Mouse (Mus musculus): ENCODE results near the gene Hcfc2. TPM values are rescaled to one million over a fixed set of nuclear protein-coding genes. Genes with fewer than 3 reads are reported as not detected.

Gene Hcfc2
- 10 to 100 TPM; 49.4 to 58.5 TPM for total RNA-seq (2021)
- long read RNA-seq, experiment 1, partial matches to known transcripts, result 19 of 20 reads
- long read RNA-seq, experiment 1, other reads (novel, unspliced or antisense), result 1 of 20 reads
- long read RNA-seq, experiment 2, partial matches to known transcripts, result 12 of 16 reads
- long read RNA-seq, experiment 2, other reads (novel, unspliced or antisense), result 4 of 16 reads

DNA sequence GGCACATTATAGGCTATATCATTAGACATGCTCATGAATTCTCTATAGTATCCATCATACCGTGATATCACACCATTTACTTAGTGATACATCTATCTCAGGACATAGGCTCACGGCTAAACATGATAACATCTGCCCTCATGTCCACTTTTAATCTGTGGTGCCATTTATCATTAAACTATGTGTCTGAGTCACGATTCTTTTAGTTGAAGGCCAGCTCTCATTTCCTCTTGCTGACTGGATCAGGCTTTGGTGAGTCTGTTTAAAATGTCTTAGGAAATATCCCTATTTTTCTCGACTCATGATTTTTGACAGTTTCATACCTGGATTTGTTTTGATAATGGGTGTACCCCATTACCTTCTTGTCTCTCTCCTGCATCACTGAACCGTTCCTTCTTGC, at the start of gene Hcfc2:
TSS of gene Hcfc2 (plus strand) at position 205 of the 400 bp plus-strand sequence.
- DNase-seq (ENCODE audit: low spot score in 2 of 2), result no peak

DNA sequence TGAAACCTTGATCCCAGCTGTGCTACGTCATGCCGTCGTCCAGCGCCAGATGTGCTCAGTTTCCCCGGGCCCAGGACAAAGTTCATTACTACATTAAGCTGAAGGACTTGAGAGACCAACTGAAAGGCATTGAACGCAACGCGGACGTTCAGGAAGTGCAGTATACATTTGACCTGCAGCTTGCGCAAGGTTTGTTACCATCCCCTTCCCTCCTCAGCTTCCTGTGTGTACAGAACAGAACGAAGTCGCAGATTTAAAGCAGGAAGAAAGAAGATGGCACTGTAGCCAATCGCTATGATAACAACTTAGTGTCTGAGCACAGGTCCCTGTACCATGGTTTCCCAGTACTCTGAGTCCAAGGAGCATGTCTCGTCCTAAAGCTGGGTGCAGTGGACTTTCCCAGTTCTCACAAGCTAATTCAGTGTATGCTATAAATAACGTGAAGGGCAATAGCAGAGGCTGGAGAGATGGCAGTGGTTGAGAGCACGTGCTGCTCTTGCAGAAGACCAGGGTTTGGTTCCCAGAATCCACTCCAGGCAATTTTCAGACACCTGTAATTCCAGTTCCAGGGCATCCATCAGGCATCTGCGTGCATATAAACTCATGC, 48.7 kb upstream of the Hcfc2 start:
- no peak for DNase-seq (ENCODE audit: low spot score in 2 of 2)

DNA sequence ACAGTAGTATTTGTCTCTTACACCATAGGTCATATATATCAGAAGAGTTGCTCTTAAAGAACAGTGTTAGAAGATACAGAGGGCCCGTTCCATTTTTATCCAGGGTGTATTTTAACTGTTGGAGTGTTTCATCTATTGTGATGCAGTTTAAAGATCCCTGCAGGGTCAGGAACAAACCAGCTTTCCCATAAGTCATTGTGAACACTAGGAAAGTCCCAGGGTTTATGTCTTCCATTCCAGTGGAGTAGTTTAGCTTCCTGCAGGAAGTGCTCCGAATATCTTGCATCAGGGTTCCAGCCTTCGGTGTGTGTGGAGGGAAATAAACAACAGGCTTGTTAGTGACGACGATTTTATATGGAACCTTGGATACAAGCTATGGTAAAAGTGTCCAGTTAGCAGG, 44.7 kb upstream of the Hcfc2 start:
- no peak for DNase-seq (ENCODE audit: low spot score in 2 of 2)

DNA sequence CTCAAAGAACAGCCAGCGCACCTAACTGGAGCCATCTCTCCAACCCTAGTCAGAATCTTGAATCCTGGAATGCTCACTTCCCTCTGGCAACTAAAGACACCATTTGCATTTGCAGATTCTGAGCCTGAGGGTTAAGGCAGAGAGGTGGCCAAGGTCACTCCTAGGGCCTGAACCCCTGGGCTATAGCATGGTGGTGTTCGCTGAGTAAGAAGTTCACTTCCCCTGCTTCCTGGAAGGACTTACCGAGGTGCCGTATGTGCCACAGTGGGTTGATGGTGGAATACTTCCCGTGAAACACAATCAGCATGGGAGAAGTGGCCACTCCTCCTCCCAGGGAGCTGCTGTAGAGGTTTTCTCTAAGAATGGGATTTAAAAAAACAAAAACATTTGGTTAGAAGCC, 43.3 kb upstream of the Hcfc2 start:
- DNase-seq (ENCODE audit: low spot score in 2 of 2), result no peak

DNA sequence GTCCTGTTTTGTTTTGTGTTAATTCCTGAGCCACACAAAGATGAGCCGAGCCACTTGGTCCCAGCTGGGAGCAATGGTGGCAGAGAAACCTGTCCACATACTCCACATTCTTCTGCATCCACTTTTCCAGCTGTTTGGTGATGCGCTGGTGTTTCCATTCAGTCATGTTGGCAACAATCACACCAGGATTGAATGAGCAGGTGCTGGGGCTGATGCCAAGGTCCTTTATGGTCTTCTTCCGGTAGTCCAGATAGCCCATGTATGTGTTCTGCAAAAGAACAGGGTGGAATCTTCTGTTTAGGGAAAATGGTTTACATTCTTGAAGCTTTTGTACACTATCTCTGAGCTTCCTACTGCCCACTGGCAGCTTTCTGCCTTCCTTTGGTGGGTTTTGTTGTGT, 41.4 kb upstream of the Hcfc2 start:
- no peak for DNase-seq (ENCODE audit: low spot score in 2 of 2)

DNA sequence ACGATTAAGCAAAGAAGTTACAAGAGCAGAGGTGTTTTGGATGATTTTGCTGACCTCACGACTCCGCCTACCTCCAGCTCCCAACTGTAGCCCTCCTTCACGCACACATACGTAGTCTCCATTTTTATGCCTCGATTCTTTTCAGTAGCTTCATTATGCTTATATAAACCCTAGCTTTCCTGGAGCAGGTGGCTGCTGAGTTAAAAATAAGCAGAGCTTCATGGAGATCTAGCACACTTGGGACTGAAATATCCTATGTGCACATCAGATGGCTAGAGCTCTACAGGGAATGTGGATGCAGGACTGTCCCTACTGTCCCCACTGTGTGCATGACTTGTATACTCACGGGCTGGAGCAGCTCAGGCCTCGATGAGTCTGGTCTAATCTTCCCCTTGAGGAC, 34.1 kb upstream of the Hcfc2 start:
- peak; percentile 52 to 72 for DNase-seq (ENCODE audit: low spot score in 2 of 2)

DNA sequence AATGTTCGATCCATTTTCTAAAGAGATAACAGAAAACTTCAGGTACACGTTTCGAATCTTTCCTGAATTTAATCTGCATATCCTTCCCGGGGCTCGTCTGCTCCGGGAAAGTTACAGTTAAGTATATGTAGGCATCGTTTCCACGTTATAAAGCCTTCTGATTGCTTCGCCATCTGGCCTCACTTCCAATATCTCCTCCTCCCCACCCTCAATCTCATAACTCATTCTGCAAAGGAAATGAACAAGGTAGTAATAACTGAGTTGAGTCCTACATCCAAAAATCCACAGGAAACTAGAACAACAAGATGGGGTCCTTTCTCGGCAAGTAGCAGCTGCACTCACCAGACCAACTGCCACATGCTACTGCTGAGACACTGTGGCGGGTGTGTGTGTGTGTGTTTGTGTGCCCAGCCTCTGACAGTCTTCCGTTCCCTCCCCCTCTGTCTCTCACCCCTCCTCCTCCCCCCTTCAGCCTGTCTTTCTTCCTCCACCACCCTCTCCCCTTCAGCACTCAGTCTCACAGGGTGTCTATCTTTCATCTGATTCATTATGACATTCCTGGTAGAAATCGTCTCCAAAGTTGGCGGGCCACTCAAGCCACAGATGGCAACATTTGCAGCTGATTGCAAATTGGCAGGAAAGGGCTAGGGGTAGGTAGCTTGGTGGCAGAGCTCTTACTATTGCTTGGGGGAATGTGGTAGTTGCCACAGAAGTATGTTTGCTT, 33.5 kb upstream of the Hcfc2 start:
- peak; percentile 37 to 50 for DNase-seq (ENCODE audit: low spot score in 2 of 2)

DNA sequence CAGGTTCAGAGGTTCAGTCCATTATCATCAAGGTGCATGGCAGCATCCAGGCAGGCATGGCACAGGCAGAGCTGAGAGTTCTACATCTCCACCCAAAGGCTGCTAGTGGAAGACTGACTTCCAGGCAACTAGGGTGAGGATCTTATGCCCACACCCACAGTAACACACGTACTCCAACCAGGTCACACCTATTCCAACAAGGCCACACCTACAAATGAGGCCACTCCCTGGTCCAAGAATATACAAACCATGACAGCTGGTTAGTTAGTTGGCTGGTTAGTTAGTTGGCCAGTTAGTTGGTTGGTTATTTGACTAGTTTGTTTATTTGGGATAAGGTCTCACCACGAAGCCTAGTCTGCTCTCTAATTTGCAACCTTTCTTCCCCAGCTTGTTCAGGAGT, 32.7 kb upstream of the Hcfc2 start:
- DNase-seq (ENCODE audit: low spot score in 2 of 2), result no peak

DNA sequence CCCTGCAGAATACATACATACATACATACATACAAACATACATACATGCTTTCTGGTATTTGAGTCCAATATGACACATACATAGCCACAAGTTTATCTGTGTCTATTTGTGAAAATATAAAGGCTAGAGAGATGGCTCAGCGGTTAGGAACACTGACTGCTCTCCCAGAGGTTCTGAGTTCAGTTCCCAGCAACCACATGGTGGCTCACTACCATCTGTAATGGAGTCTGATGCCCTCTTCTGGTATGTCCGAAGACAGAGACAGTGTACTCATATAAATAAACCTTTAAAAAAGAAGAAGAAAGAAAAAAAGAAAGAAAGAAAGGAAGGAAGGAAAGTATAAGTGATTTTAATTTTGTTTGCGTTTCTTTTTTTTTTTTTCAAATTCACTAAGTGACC, 30.0 kb upstream of the Hcfc2 start:
- DNase-seq (ENCODE audit: low spot score in 2 of 2), result no peak

DNA sequence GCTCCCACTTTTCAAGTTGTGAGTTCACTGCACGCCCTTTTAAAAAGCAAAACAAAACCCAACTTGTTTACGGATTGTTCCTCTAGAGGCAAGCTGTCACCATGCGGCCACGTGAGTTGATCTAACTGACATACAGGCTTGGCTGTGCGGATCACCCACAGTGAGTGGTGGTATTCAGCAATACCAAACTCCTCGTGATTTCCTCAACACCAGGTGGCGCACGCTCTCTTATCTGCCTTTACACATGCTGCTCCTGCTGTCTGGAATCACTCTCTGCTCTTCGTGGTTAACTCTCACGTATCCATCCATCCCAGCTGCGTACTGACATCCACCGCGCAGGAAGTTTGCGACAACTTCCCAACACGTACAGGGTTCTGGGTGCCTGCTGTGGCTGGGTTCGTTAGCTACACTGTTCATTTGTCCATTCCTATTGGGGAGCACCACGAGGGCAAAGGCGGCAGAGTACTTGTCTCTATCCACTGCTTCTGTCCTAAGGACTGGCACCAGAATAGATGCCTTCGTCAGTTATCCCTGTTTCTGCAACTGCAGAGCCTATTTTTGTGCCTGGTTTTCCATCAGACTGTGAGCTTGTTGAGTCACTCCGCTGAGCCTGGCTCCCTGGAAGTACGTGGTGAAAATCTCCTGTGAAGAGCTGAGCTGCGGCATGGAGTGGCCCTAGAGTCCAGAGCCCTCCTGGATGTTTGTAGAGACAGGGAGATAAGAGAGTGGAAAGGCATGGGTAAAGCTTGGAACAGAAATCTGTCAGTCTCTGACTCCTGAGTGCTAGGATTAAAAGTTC, 29.3 kb upstream of the Hcfc2 start:
- DNase-seq (ENCODE audit: low spot score in 2 of 2), result peak; percentile 91 to 92

DNA sequence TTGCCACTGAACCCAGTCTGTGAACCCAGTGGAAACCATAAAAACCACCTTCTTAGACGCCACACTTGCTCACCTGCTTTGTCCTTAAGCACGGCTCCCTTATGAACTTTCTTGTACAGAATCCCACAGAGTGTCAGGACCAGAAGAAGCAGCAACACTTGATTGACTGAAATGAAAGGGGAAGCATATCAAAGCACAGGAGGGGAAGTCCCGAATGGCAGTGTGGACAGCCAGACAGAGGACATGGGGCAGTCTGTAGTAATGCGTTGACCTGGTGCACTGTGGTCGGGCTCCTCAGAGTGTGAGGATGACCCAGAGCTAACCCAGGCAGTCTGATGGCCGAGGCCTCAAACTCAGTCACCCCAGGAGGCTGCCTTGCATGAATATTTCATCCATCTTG, 25.8 kb upstream of the Hcfc2 start:
- no peak for DNase-seq (ENCODE audit: low spot score in 2 of 2)

DNA sequence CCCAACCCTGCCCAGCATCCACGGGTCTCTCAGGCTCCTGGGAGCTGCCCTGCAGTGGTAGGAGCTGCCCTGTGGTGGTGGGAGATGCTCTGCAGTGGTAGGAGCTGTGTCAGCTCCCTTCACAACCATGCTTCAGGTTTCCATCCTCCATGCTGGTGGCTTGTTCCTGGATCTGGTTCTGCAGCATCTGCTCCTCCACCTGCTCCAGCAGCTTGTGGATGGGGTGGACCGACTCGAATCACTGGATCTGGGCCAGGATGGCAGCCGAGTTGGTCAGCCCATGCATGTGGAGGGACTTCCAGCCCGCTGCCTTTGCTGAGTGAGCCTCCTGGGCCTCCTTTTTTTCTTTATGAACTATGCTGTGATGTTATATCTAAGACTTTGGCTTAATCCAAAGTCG, 19.0 kb upstream of the Hcfc2 start:
- DNase-seq (ENCODE audit: low spot score in 2 of 2), result peak; percentile 66

DNA sequence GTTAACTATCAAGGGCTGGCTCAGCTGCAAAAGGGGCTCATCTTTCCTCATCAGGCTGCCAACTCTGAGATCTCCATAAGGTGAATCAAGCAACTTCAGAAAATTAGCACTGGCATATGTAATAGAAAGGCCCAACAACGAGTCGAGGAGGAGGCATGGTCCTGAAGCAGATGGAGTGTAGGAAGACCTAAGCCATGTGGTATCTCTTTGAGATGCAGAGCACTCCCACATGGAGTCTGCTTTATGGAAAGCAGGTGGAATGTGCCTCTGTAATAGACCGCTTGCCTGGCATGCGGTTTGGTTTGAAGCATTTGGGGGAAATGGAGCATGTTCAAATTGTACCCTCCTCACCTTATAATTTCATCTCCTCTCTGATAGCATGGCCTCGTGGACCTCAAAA, 15.2 kb upstream of the Hcfc2 start:
- DNase-seq (ENCODE audit: low spot score in 2 of 2), result peak; percentile 68 to 77

DNA sequence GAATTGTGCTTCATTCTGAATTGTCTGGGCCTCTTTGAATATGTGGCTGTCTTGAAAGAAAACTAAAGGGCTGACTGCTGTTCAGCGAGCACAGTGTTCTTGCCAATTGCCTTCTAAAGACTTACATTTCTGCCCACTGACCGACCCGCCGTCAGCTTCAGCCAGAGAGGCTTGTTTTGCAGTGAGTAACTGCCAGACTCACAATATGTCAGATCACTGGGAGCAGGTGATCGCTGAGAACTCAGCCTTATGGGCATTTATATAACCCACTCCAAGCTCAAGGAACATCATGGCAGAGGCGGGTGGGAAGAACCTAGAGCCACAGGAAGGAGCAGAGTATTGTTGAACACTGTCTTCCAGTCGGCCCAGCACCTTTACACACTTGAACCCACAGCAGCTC, 14.3 kb upstream of the Hcfc2 start:
- peak; percentile 54 to 73 for DNase-seq (ENCODE audit: low spot score in 2 of 2)

DNA sequence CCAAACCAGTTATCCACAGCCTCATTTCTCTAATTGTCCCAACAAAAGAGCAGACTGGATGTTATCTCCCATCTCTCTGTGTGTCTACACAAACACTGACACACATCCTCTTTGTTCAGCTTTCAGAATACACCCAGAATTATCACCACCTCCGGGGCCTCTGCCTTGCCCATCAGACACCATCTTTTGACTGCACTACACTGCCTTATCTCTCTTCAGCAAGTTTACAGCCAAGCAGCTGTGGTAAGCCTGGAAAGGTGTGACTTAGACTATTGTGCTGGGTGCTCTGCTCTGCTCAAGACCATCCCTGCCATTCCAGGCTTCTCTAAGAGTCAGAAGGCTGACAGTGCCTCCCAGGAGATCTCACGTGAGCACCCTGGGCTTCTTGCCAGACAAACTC, 10.5 kb upstream of the Hcfc2 start:
- no peak for DNase-seq (ENCODE audit: low spot score in 2 of 2)

DNA sequence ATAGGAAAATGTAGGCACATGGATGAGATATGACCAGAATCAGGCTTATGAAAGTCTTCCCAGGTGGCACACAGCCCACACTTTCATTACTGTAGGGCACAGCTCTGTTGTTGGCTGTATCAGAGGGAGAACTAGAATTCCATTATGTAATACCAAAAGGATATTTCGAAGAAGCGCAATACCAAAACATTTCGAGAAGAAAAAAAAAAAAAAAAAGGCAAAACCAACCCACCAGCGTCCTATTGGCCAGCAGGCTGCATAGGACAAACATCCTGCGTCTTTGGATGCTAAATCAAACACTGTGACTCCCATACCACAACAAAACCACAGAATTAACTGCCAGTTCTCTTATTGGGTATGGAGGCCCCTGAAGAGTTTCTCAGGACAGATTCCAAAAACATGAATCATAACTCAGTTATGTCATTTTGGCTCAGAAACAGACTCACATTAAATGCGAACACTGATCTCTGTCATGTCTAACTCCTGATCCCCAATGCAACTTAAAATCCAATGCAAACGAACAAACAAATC, 6.2 kb upstream of the Hcfc2 start:
- DNase-seq (ENCODE audit: low spot score in 2 of 2), result peak; percentile 24 to 49

DNA sequence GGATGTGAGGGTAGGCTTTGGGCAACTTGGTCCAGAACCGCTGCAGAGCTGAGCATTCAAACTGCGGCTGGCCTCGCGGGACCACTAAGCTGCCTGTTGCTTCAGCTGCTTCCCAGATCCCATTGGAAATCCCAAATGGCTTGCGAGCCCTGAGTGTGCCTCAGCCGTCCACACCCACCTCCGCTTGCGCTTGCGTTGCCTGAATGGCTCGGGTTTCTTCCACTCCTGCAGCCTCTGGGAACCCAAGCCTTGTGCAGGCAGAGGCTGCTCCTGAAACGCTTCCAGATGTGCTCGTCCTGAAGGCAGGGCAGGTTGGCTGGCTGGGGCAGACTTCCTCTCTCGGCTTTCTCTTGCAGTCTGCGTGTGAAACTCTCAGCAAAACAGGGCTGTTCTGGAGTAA, 5.5 kb upstream of the Hcfc2 start, which contains the start of gene Glt8d2:
TSS of gene Glt8d2 (minus strand) at position 157 of the 400 bp plus-strand sequence.
- peak; percentile 63 to 80 for DNase-seq (ENCODE audit: low spot score in 2 of 2)

DNA sequence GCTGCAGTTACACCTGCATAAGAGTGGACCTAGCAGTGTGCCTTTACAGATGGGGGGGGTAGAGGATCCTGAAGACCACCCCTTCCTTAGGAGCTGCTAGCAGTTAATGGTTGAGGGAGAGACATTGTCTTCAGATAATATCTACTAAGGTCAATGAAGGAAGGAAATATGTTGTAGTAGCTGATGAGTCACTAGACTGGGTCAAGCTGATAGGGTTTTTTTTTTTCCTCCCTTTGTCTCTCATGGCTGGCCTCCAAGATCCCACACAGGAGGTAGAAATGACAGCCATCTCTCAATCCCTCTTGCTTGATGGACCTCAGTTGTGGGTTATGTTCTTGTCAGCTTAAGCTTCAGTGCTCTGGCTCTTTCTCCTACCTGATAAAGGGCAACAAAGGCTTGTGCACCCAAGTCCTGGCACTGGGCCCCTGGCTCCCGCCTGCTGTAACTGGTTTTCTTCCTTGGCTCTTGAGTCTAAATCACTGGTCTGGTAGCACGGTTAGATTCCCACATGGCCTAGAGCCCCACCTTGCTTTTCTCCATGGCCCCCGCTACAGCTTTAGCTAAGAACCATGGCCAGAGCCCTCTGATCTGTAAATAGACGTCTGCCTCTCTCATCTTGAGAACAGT, 606 bp downstream of the Hcfc2 start:
- no peak for DNase-seq (ENCODE audit: low spot score in 2 of 2)

DNA sequence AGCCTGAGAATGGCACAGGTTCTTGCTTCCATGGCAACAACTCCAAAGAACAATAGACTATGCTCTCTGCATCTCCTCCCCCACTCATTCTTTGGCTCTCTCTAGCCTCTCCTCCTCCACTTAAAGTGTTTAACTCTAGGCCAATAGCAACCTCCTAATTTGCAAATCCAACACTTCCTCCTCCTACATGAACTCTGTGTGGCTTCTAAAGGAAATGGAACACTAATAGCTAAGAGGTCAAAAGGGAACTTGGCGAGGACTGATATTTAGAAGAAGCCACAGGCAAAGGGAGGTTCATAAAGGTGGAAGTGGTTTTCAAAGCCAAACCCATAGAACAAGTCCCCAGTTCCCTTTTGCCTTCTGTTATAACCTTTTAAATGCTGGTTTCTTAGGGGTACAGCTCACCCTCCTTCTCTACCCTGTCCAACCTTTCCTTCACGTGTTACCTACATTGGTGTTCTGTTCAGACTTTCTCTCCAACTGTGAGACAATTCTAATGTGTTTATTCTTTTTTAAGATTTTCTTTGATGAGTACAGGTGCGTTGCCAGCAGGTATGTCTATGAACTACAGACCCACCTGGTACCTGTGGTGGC, 1.4 kb downstream of the Hcfc2 start:
- DNase-seq (ENCODE audit: low spot score in 2 of 2), result no peak

DNA sequence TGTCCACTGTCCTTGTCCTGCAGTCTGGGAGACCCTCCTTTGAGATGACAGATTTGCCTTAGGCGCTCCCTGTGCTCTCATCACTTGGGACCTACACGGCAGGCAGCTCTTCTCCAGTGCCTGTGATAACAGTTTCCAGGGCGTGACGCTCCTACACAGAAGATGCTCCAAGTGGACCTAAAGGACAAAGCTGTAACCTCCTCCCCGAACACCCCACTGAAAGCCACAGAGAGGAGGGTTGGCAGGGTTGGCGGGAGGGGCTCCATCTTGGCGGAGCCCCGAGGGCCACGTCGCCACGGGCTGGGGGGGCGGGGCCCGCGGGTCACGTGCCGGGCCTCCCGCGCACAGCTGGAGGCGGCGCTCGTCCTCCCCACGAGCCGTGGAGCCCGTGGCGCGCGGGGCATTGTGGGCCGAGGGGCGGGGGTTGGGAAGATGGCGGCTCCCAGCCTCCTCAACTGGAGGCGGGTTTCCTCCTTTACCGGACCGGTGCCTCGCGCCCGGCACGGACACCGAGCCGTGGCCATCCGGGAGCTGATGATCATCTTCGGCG, 2.8 kb downstream of the Hcfc2 start:
- peak; percentile 91 to 94 for DNase-seq (ENCODE audit: low spot score in 2 of 2)

All from left cerebral cortex, adult 18-20 months (tissue).